Mouse (Mus musculus) liver, postnatal 0 days (tissue): ENCODE results near the gene Zmym3. TPM values are rescaled to one million over a fixed set of nuclear protein-coding genes. Genes with fewer than 3 reads are reported as not detected.

Experiments
- ATAC-seq: fragments of 200-750 bp; cut with Nextera tagmentation; 2 replicates; pipeline ENCODE4 v1.8.0; 2017; ENCODE audit warnings: mild to moderate bottlenecking, moderate library complexity
- DNase-seq: peaks from one replicate; pipeline ENCODE4 v3.0.0-alpha.2; 2016
- H3K27ac ChIP-seq: fragments of 300-500 bp; sonication (generic); 2 replicates; pipeline ENCODE4 v1.5.1; 2014; ENCODE audit warnings: antibody characterized with exemption, moderate library complexity, mild to moderate bottlenecking, low read depth
- H3K27me3 ChIP-seq: fragments of 300-500 bp; sonication (generic); 2 replicates; pipeline ENCODE4 v1.6.1; 2014; ENCODE audit warnings: low read length, control low read depth, mixed read lengths; ENCODE audit not compliant: insufficient read depth
- H3K36me3 ChIP-seq: fragments of 300-500 bp; sonication (generic); replicated peaks from 2 replicates; pipeline ENCODE4 v1.6.1; 2014; ENCODE audit warnings: mild to moderate bottlenecking, control low read depth, low read length, moderate library complexity, mixed read lengths; ENCODE audit not compliant: insufficient read depth
- H3K4me1 ChIP-seq: fragments of 300-500 bp; sonication (generic); 2 replicates; pipeline ENCODE4 v1.6.1; 2014; ENCODE audit warnings: antibody characterized with exemption, mild to moderate bottlenecking, control low read depth; ENCODE audit not compliant: insufficient read depth
- H3K4me2 ChIP-seq: fragments of 300-500 bp; sonication (generic); 2 replicates; pipeline ENCODE4 v1.6.1; 2014; ENCODE audit warnings: low read depth, mild to moderate bottlenecking, low read length, moderate library complexity, mixed read lengths
- H3K4me3 ChIP-seq: fragments of 300-500 bp; sonication (generic); 2 replicates; pipeline ENCODE4 v1.5.1; 2014; ENCODE audit warnings: low read depth, low read length
- H3K9ac ChIP-seq: fragments of 300-500 bp; sonication (generic); replicated peaks from 2 replicates; pipeline ENCODE4 v1.6.1; 2014; ENCODE audit warnings: mild to moderate bottlenecking, moderate library complexity
- H3K9me3 ChIP-seq: fragments of 300-500 bp; sonication (generic); 2 replicates; pipeline ENCODE4 v1.6.1; 2016; ENCODE audit warnings: mild to moderate bottlenecking, control low read depth, low read length, mixed read lengths
- CTCF ChIP-seq: sonication (generic); IDR thresholded peaks from 2 replicates; pipeline ENCODE4 v1.5.1; 2016; ENCODE audit warnings: antibody characterized with exemption, low read depth
- EP300 ChIP-seq: IDR thresholded peaks from 2 replicates; pipeline ENCODE4 v1.6.1; 2016; ENCODE audit warnings: antibody characterized with exemption, low read depth, mild to moderate bottlenecking
- WGBS: fragments of 180-500 bp; shearing (Covaris S2); extraction: QIAGEN DNeasy Blood & Tissue Kit; methylation state at CpG from one replicate; pipeline ENCODE4 v1.1.7; 2014; ENCODE audit not compliant: insufficient replicate concordance; 5-methylcytosine and 5-hydroxymethylcytosine counted together
- polyA plus RNA-seq: library from polyadenylated mRNA; unstranded; fragments of >200 nt; fragmentation: Nextera tagmentation; extraction: Ambion mirVana; gene quantifications from 2 replicates; pipeline ENCODE4 v1.2.1, GENCODE M21; 2015

Gene Zmym3
- polyA plus RNA-seq, 1 experiment from 2014 or later: 4.0 TPM

- Histone ChIP-seq H3K4me1 (peaks cover 10% of the 10 kb centered on the region), H3K4me3 (peak overlapping the region; percentile 73), H3K27me3 (no peaks in the 10 kb centered on the region), H3K9ac (no peak overlapping the region; the same call in 1 of the 2 replicates), H3K9me3 (no peaks in the 10 kb centered on the region), H3K27ac (peak overlapping the region; percentile 90), H3K36me3 (peaks cover 6% of the 10 kb centered on the region; the same call in 1 of the 2 replicates), H3K4me2 (peak overlapping the region; percentile 71)
- no peak for DNase-seq
- 27% methylated on average over 7 of the region's 7 CpGs for WGBS
- peak; percentile 2; the same call in 1 of the 2 replicates for ATAC-seq
- TF ChIP-seq CTCF (no peak), EP300 (no peak)
Observed at GRCm38 (mm10) chrX:101428785-101429141, 8.1 kb upstream of the Zmym3 start.

GRCm38 (mm10) chrX:101427774-101428173, 7.1 kb upstream of the Zmym3 start:
- no peak overlapping the region; the same call in 1 of the 2 replicates for H3K27ac ChIP-seq
- ATAC-seq (no peak), DNase-seq (peak; percentile 27)
- TF ChIP-seq EP300 (no peak), CTCF (peak; percentile 62)
- no peaks in the 10 kb centered on the region for H3K9me3 ChIP-seq
- no peak overlapping the region for H3K9ac ChIP-seq
- H3K27me3 ChIP-seq: no peaks in the 10 kb centered on the region
- H3K4me1 ChIP-seq: peaks cover 10% of the 10 kb centered on the region
- 0 out of 2 replicates have a peak, but pooled peaks cover 6% of the 10 kb centered on the region for H3K36me3 ChIP-seq
- 5% methylated on average over 1 of the region's 1 CpGs for whole genome bisulfite sequencing
- no peak overlapping the region for H3K4me3 ChIP-seq
- peak overlapping the region; percentile 71; the same call in 1 of the 2 replicates for H3K4me2 ChIP-seq

GRCm38 (mm10) chrX:101423462-101423861, 2.8 kb upstream of the Zmym3 start:
- Histone ChIP-seq H3K27ac (no peak overlapping the region), H3K4me2 (no peak overlapping the region), H3K9me3 (no peaks in the 10 kb centered on the region), H3K36me3 (no peaks in the 10 kb centered on the region), H3K4me3 (no peak overlapping the region), H3K27me3 (no peaks in the 10 kb centered on the region), H3K4me1 (peaks cover 7% of the 10 kb centered on the region), H3K9ac (no peak overlapping the region)
- TF ChIP-seq EP300 (no peak), CTCF (no peak)
- DNase-seq (no peak), ATAC-seq (no peak)
- WGBS: 86% methylated on average over 2 of the region's 2 CpGs

DNA sequence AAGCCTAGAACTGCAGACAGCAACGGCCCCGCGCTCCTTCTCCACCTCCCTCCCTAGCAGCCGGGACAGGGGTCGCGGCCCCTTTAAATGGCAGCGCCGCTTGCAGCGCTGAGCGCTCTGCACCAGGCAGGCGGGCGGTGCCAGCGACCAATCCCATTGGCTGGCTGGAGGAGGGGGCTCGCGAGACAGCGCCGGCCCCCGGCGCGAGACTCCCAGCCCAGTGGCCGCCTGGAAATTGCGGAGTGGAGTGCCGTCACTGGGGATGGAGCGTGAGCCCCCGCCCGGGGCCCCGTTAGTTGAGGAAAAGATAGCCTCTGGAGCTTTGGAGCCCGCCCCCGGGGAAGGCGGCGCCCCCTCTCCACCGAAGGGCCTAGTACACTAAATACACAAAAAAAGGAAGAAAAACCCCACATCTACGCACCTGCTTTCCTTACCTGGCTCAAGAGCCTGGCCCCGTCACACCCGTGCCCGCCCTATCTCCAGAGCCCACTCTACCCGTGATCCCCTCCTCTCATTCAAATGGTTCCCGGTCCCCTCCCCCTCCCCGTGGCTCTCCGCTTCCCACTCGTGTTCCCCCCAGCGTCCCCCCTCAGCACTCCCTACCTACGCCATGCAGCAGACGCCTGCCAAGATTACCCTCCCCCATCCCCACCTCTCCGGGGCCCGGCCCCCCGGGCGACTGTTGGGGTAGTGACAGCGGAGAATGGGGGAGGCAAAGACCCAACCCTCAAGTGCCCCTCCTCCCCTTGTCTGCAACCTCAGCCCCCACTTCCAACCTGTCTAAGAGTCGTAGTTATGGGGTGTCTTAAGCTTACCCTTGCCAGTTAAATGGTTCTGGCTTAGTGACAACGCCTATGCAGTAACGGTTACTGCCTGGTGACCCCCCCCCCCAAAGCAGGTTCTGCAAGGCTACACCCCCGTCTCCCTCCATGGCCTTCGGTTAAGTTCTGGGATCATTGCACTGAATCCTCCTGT, 637 bp downstream of the Zmym3 start:
- H3K4me1 ChIP-seq: no peaks in the 10 kb centered on the region; the same call in 1 of the 2 replicates
- DNase-seq (peak; percentile 84), ATAC-seq (peak; percentile 94)
- H3K4me3 ChIP-seq: peak overlapping the region; percentile 50
- H3K27me3 ChIP-seq: no peaks in the 10 kb centered on the region
- TF ChIP-seq EP300: no peak
- TF ChIP-seq CTCF: no peak
- H3K9me3 ChIP-seq: no peaks in the 10 kb centered on the region
- 21% methylated on average over 46 of the region's 54 CpGs for WGBS
- H3K27ac ChIP-seq: peak overlapping the region; percentile 31
- H3K4me2 ChIP-seq: peak overlapping the region; percentile 77
- peak overlapping the region; percentile 56 for H3K9ac ChIP-seq
- H3K36me3 ChIP-seq: no peaks in the 10 kb centered on the region

GRCm38 (mm10) chrX:101418946-101419724, 1.5 kb downstream of the Zmym3 start:
- peak; percentile 57 for TF ChIP-seq CTCF
- no peak for TF ChIP-seq EP300
- Histone ChIP-seq H3K4me2 (peak overlapping the region; percentile 77), H3K4me3 (peak overlapping the region; percentile 50), H3K27ac (peak overlapping the region; percentile 31), H3K9ac (peak overlapping the region; percentile 56), H3K27me3 (no peaks in the 10 kb centered on the region), H3K9me3 (no peaks in the 10 kb centered on the region), H3K4me1 (no peaks in the 10 kb centered on the region; the same call in 1 of the 2 replicates), H3K36me3 (no peaks in the 10 kb centered on the region)
- ATAC-seq (peak; percentile 46; the same call in 1 of the 2 replicates), DNase-seq (peak; percentile 74)
- WGBS: 24% methylated on average over 31 of the region's 36 CpGs

GRCm38 (mm10) chrX:101396459-101396858, 24.2 kb downstream of the Zmym3 start:
- no peak overlapping the region for H3K9ac ChIP-seq
- no peak for TF ChIP-seq EP300
- no peak for TF ChIP-seq CTCF
- H3K9me3 ChIP-seq: no peaks in the 10 kb centered on the region
- no peak overlapping the region for H3K27ac ChIP-seq
- H3K4me2 ChIP-seq: no peak overlapping the region
- DNase-seq: no peak
- 45% methylated on average over 11 of the region's 11 CpGs for WGBS
- no peaks in the 10 kb centered on the region for H3K4me1 ChIP-seq
- no peak for ATAC-seq
- H3K27me3 ChIP-seq: 0 out of 2 replicates have a peak, but pooled peaks cover 4% of the 10 kb centered on the region
- H3K4me3 ChIP-seq: no peak overlapping the region
- H3K36me3 ChIP-seq: no peaks in the 10 kb centered on the region
